ENCODE assay signal across 21 mouse cellular contexts in the genomic region with DNA sequence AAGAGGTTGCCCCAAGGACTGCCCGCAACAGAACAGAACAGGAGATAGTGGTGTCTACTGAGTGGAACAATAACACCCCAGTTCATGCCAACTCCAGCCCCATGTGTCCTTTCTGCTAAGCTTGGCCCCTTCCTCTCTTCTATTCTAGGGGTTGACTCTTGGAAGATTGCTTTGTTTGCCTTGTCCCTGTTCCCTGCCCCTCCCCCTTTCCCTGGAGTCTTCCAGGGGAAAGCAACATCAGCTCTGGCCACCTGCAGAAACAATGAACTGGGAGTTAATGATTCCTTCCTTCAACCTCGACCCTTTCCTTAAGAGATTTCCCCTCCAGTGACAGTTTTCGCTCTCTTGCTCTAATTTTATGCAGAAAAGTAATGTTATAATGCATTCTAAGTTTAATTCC. TPM values are rescaled to one million over a fixed set of nuclear protein-coding genes. Genes with fewer than 3 reads are reported as not detected.
DNase-seq lines count a peak whose midpoint lies in the region; ATAC-seq and TF ChIP-seq lines count a peak whose summit lies in the region.
"Had no signal": no experiment of that assay in that cellular context is flagged by ENCODE, and none has a peak within 500 bp of the region (broad histone marks: within the 10 kb centered on the region; RNA-seq: fewer than 3 reads in every experiment).

No protein-coding gene starts in this region.

- H3K36me3 ChIP-seq in kidney, adult 2 months (ENCODE audit: control insufficient read depth, insufficient read depth, low read length): peaks cover 2% of the 10 kb centered on the region; the same call in 1 of the 2 replicates
- peaks cover 20% of the 10 kb centered on the region for H3K36me3 ChIP-seq in liver, embryonic 12.5 days
- no peaks in the 10 kb centered on the region for H3K36me3 ChIP-seq in kidney, postnatal 0 days (ENCODE audit: insufficient read depth, low read length)
- no peaks in the 10 kb centered on the region for H3K36me3 ChIP-seq in intestine, embryonic 16.5 days (ENCODE audit: control insufficient read depth, insufficient read depth, low read length)
- H3K36me3 ChIP-seq: embryonic facial prominence, embryonic 15.5 days; forebrain, embryonic 10.5 days; heart, embryonic 10.5 days; hindbrain, embryonic 13.5 days had no signal

- no peaks in the 10 kb centered on the region for H3K9me3 ChIP-seq in liver, embryonic 12.5 days (replicated peaks)
- no peaks in the 10 kb centered on the region for H3K9me3 ChIP-seq in kidney, postnatal 0 days (replicated peaks; ENCODE audit: low read length)
- H3K9me3 ChIP-seq in intestine, embryonic 16.5 days (ENCODE audit: control insufficient read depth, low read length): no peaks in the 10 kb centered on the region
- H3K9me3 ChIP-seq: embryonic facial prominence, embryonic 15.5 days; forebrain, embryonic 10.5 days; heart, embryonic 10.5 days; hindbrain, embryonic 13.5 days had no signal

- no peak for ATAC-seq in liver, embryonic 12.5 days
- ATAC-seq in kidney, postnatal 0 days (replicated peaks; ENCODE audit: low FRiP score, low read depth): peak; percentile 30; the same call in 1 of the 2 replicates
- ATAC-seq in intestine, embryonic 16.5 days: no peak
- ATAC-seq: forebrain, embryonic 14.5 days; Patski had no signal

- peaks cover 20% of the 10 kb centered on the region; the same call in 1 of the 2 replicates for H3K4me1 ChIP-seq in kidney, adult 2 months (ENCODE audit: control insufficient read depth, insufficient read depth, low read length)
- peaks cover 74% of the 10 kb centered on the region for H3K4me1 ChIP-seq in liver, embryonic 12.5 days
- 0 out of 2 replicates have a peak, but pooled peaks cover 8% of the 10 kb centered on the region for H3K4me1 ChIP-seq in kidney, postnatal 0 days (replicated peaks; ENCODE audit: insufficient read depth, low read length)
- H3K4me1 ChIP-seq in intestine, embryonic 16.5 days (ENCODE audit: control insufficient read depth, insufficient read depth, low read length): no peaks in the 10 kb centered on the region

- H3K27ac ChIP-seq in kidney, adult 2 months (ENCODE audit: insufficient read depth, low read depth, low read length): no peak overlapping the region
- H3K27ac ChIP-seq in liver, embryonic 12.5 days: peak overlapping the region; percentile 72
- no peak overlapping the region for H3K27ac ChIP-seq in kidney, postnatal 0 days
- no peak overlapping the region for H3K27ac ChIP-seq in intestine, embryonic 16.5 days (ENCODE audit: low read length)
- H3K27ac ChIP-seq: embryonic facial prominence, embryonic 15.5 days; forebrain, embryonic 10.5 days; hindbrain, embryonic 13.5 days had no signal

- DNase-seq in kidney, adult 2 months: peak; percentile 38
- DNase-seq in kidney, adult 8-10 months: no peak
- no peak for DNase-seq in liver
- DNase-seq in kidney, postnatal 0 days (ENCODE audit: low spot score): no peak
- peak; percentile 41 to 61 for DNase-seq in kidney, postnatal 36 days
- no peak for DNase-seq in cerebellum, postnatal 25 days
- DNase-seq: adrenal gland, postnatal 25 days; cerebellum, adult 2 months; cerebellum, postnatal 10 days; embryo, embryonic 11 days; gastrocnemius, postnatal 36 days; heart, adult 18-20 months; heart, postnatal 10 days had no signal

- H3K9ac ChIP-seq in liver, embryonic 12.5 days: no peak overlapping the region
- no peak overlapping the region for H3K9ac ChIP-seq in kidney, postnatal 0 days (ENCODE audit: low read depth, low read length)
- H3K9ac ChIP-seq in intestine, embryonic 16.5 days (ENCODE audit: low read depth, low read length): no peak overlapping the region
- H3K9ac ChIP-seq: embryonic facial prominence, embryonic 15.5 days; hindbrain, embryonic 13.5 days had no signal

- no peak for TF ChIP-seq CTCF in kidney, adult 2 months (conservative IDR thresholded peaks at IDR 0.05; ENCODE audit: insufficient read depth, insufficient read length, low read depth, low read length)
- TF ChIP-seq CTCF in kidney, postnatal 0 days (IDR thresholded peaks at IDR 0.05; ENCODE audit: low read depth): no peak

- WGBS in kidney, adult 2 months: 57% methylated on average over 3 of the region's 3 CpGs
- 66% methylated on average over 3 of the region's 3 CpGs for WGBS in liver, embryonic 12.5 days (ENCODE audit: insufficient replicate concordance)
- 53% methylated on average over 3 of the region's 3 CpGs for WGBS in kidney, postnatal 0 days
- 58% methylated on average over 3 of the region's 3 CpGs for WGBS in intestine, embryonic 16.5 days

- H3K4me3 ChIP-seq in kidney, adult 2 months (ENCODE audit: insufficient read depth, low read depth, low read length): no peak overlapping the region
- no peak overlapping the region for H3K4me3 ChIP-seq in liver, embryonic 12.5 days
- H3K4me3 ChIP-seq in kidney, postnatal 0 days (replicated peaks; ENCODE audit: low read depth, low read length): no peak overlapping the region
- no peak overlapping the region for H3K4me3 ChIP-seq in intestine, embryonic 16.5 days (ENCODE audit: low read length)
- H3K4me3 ChIP-seq: hindbrain, embryonic 13.5 days had no signal

- H3K4me2 ChIP-seq in liver, embryonic 12.5 days: peak overlapping the region; percentile 86; the same call in 1 of the 2 replicates
- H3K4me2 ChIP-seq in kidney, postnatal 0 days (ENCODE audit: low read length): no peak overlapping the region
- no peak overlapping the region for H3K4me2 ChIP-seq in intestine, embryonic 16.5 days (ENCODE audit: low read depth, low read length)

- no peak for TF ChIP-seq POLR2A in kidney, adult 2 months (IDR thresholded peaks at IDR 0.05; ENCODE audit: low read depth, low read length)

- no peaks in the 10 kb centered on the region for H3K27me3 ChIP-seq in kidney, adult 2 months (replicated peaks; ENCODE audit: control insufficient read depth, insufficient read depth, low read length)
- H3K27me3 ChIP-seq in liver, embryonic 12.5 days (replicated peaks): no peaks in the 10 kb centered on the region
- H3K27me3 ChIP-seq in kidney, postnatal 0 days (ENCODE audit: insufficient read depth, low read length): no peaks in the 10 kb centered on the region
- H3K27me3 ChIP-seq in intestine, embryonic 16.5 days (replicated peaks; ENCODE audit: control insufficient read depth, insufficient read depth, low read length): no peaks in the 10 kb centered on the region; the same call in 1 of the 2 replicates
- H3K27me3 ChIP-seq: Patski had no signal

RNA-seq across cellular contexts. Expression of gene Gcnt1, which starts 15.3 kb away (rescaled TPM):
- polyA plus RNA-seq in kidney, adult 2 months (2012; rRNA removed): 158 and 176 TPM in 2 replicates
- 25.2 and 25.9 TPM in 2 replicates for polyA plus RNA-seq in liver, embryonic 12.5 days (2016; fragmentation: Nextera tagmentation; extraction: Ambion mirVana)
- polyA plus RNA-seq in kidney, postnatal 0 days (2015; fragmentation: Nextera tagmentation; extraction: Ambion mirVana): 62.8 and 69.8 TPM in 2 replicates
- 3.5 and 3.8 TPM in 2 replicates for polyA plus RNA-seq in intestine, embryonic 16.5 days (2015; fragmentation: Nextera tagmentation; extraction: Ambion mirVana)

RNA-seq across cellular contexts. Expression of gene Rfk, which starts 36.5 kb away (rescaled TPM):
- 88.3 and 98.3 TPM in 2 replicates for polyA plus RNA-seq in kidney, adult 2 months (2012; rRNA removed)
- polyA plus RNA-seq in liver, embryonic 12.5 days (2016; fragmentation: Nextera tagmentation; extraction: Ambion mirVana): 79.8 and 85.5 TPM in 2 replicates
- 97.5 and 103 TPM in 2 replicates for polyA plus RNA-seq in kidney, postnatal 0 days (2015; fragmentation: Nextera tagmentation; extraction: Ambion mirVana)
- 118 and 135 TPM in 2 replicates for polyA plus RNA-seq in intestine, embryonic 16.5 days (2015; fragmentation: Nextera tagmentation; extraction: Ambion mirVana)

Comparison
In these comparisons a context has a peak if more than half of its experiments do, and no peak if none do; other contexts are left out.
1. DNase-seq: peak in kidney, adult 2 months (single experiment) and kidney, postnatal 36 days (2 of 2); none in kidney, adult 8-10 months (0 of 2), liver (single experiment), kidney, postnatal 0 days (single experiment) and cerebellum, postnatal 25 days (0 of 2).